Mouse (Mus musculus) liver, postnatal 0 days (tissue): ENCODE results near the gene Pcca.

Source experiments
- CTCF ChIP-seq: sonication (generic); IDR thresholded peaks from 2 replicates; pipeline ENCODE4 v1.5.1; 2016; ENCODE audit warnings: antibody characterized with exemption, low read depth
- EP300 ChIP-seq: IDR thresholded peaks from 2 replicates; pipeline ENCODE4 v1.6.1; 2016; ENCODE audit warnings: antibody characterized with exemption, low read depth, mild to moderate bottlenecking

- TF ChIP-seq CTCF (no peak), EP300 (no peak)
Observed at GRCm38 (mm10) chr14:122883821-122884584, 349.9 kb downstream of the Pcca start.
